Mouse (Mus musculus): ENCODE measurements around the gene Srsf2.

DNA sequence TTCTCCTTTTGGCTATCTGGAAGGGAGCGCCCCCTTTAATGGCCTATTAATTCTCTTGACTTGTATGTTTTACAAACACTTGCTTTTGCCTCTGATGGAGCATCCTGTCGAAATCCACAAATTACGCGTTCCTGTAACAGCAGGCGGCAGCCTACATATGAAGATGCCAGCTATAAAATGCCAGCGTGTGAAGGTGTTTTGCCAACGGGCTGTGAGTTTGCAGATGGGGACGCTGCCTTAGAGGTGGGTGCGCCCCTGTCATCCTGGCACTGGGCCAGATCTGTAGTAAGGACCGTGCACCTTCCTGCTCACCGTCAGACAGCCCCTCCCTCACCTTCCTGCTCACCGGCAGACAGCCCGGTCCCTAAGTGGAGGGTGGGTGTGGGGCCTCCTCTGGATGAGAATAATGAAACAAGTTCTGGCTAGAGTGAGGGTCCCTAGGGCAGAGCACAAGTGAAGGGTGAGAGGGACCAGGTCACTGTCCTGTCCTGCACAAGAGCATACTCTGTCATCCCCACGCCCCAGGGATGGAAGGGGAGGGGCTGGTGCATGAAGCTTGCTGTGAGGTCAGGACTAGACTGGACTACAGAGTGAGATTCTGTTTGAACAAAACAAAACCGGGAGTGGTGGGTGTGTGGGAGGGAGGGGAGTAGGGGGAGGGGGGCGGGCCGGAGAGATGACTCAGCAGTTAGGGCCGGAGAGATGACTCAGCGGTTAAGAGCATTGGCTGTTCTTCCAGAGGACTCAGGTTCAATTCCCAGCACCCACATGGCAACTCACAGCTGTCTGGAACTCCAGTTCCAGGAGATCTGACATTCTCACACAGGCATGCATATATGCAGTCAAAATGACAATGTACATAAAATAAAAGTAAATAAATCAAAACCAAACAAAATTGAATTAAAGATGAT, 40.9 kb upstream of the Srsf2 start:
- TF ChIP-seq CTCF (IDR thresholded peaks at IDR 0.05; ENCODE audit: extremely low read depth, insufficient read length, insufficient replicate concordance, low read depth, low read length) = no peak
- TF ChIP-seq POLR2A (IDR thresholded peaks at IDR 0.05; ENCODE audit: low read depth, low read length) = no peak
